Mouse (Mus musculus): ENCODE data around the gene Ankrd34c.

- no peak for TF ChIP-seq CTCF (IDR thresholded peaks at IDR 0.05; ENCODE audit: extremely low read depth, insufficient read depth, low read length)
- TF ChIP-seq POLR2A (IDR thresholded peaks at IDR 0.05; ENCODE audit: extremely low read depth, insufficient read depth, low read length), result no peak
These were observed 49.1 kb downstream of the Ankrd34c start for GRCm38 (mm10) chr9:89689179-89689578.
